Mouse (Mus musculus) neural tube, embryonic 14.5 days (tissue): Measurements from ENCODE around the gene Kif7. TPM values are rescaled to one million over a fixed set of nuclear protein-coding genes. Genes with fewer than 3 reads are reported as not detected.

Experiments
- ATAC-seq: fragments of 200-750 bp; cut with Nextera tagmentation; 2 replicates; pipeline ENCODE4 v1.8.0; 2017; ENCODE audit warnings: low read depth, mild to moderate bottlenecking, moderate TSS enrichment, moderate library complexity
- H3K27ac ChIP-seq: fragments of 300-500 bp; sonication (generic); 2 replicates; pipeline ENCODE4 v1.5.1; 2014; ENCODE audit warnings: low read depth, mild to moderate bottlenecking, control low read depth, low read length, moderate library complexity, mixed read lengths
- H3K27me3 ChIP-seq: fragments of 300-500 bp; sonication (generic); 2 replicates; pipeline ENCODE4 v1.6.1; 2014; ENCODE audit warnings: low read length; ENCODE audit not compliant: control insufficient read depth, insufficient read depth
- H3K36me3 ChIP-seq: fragments of 300-500 bp; sonication (generic); 2 replicates; pipeline ENCODE4 v1.6.1; 2014; ENCODE audit warnings: low read length, mixed read lengths; ENCODE audit not compliant: control insufficient read depth, insufficient read depth
- H3K4me1 ChIP-seq: fragments of 300-500 bp; sonication (generic); 2 replicates; pipeline ENCODE4 v1.6.1; 2014; ENCODE audit warnings: low read length; ENCODE audit not compliant: control insufficient read depth, insufficient read depth
- H3K4me2 ChIP-seq: fragments of 300-500 bp; sonication (generic); 2 replicates; pipeline ENCODE4 v1.6.1; 2014; ENCODE audit warnings: mild to moderate bottlenecking, low read depth, low read length, control low read depth
- H3K4me3 ChIP-seq: fragments of 300-500 bp; sonication (generic); 2 replicates; pipeline ENCODE4 v1.5.1; 2014; ENCODE audit warnings: low read depth, low read length, control low read depth, mixed read lengths
- H3K9ac ChIP-seq: fragments of 300-500 bp; sonication (generic); replicated peaks from 2 replicates; pipeline ENCODE4 v1.6.1; 2014; ENCODE audit warnings: low read depth, mild to moderate bottlenecking, control low read depth, low read length, mixed read lengths
- H3K9me3 ChIP-seq: fragments of 300-500 bp; sonication (generic); 2 replicates; pipeline ENCODE4 v1.6.1; 2016; ENCODE audit warnings: low read length; ENCODE audit not compliant: control insufficient read depth
- WGBS: fragments of 180-500 bp; shearing (Covaris S2); extraction: QIAGEN DNeasy Blood & Tissue Kit; methylation state at CpG from one replicate; pipeline ENCODE4 v1.1.7; 2014; 5-methylcytosine and 5-hydroxymethylcytosine counted together
- polyA plus RNA-seq: library from polyadenylated mRNA; unstranded; fragments of >200 nt; fragmentation: Nextera tagmentation; extraction: Ambion mirVana; gene quantifications from 2 replicates; pipeline ENCODE4 v1.2.1, GENCODE M21; 2014

The Kif7 gene
- polyA plus RNA-seq, 1 experiment from 2014 or later: 1.3 TPM

DNA sequence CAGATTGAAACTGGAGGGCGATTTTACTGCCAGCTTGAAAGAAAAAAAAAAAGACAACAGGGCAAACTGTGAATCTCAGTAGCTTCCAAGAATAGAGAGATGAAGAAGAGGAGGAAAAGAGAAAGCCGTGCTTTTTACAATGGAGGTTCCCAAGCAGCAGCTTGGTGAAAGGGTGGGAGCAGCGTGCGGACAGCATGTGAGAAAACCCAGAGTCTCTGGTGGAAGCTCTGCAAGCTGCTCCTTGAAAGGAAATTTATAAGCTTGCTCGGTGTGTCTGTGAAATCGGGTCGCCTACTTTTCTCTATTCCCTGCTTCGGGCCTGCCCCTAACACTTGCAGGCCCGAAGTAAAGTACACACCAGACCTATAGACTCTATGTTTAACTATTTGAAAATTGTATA, 28.5 kb upstream of the Kif7 start:
- Histone ChIP-seq H3K9ac (no peak overlapping the region), H3K4me2 (no peak overlapping the region), H3K4me1 (peaks cover 6% of the 10 kb centered on the region; the same call in 1 of the 2 replicates), H3K36me3 (no peaks in the 10 kb centered on the region), H3K27ac (no peak overlapping the region), H3K27me3 (no peaks in the 10 kb centered on the region), H3K9me3 (no peaks in the 10 kb centered on the region), H3K4me3 (no peak overlapping the region)
- ATAC-seq: no peak
- WGBS: 93% methylated on average over 9 of the region's 9 CpGs

DNA sequence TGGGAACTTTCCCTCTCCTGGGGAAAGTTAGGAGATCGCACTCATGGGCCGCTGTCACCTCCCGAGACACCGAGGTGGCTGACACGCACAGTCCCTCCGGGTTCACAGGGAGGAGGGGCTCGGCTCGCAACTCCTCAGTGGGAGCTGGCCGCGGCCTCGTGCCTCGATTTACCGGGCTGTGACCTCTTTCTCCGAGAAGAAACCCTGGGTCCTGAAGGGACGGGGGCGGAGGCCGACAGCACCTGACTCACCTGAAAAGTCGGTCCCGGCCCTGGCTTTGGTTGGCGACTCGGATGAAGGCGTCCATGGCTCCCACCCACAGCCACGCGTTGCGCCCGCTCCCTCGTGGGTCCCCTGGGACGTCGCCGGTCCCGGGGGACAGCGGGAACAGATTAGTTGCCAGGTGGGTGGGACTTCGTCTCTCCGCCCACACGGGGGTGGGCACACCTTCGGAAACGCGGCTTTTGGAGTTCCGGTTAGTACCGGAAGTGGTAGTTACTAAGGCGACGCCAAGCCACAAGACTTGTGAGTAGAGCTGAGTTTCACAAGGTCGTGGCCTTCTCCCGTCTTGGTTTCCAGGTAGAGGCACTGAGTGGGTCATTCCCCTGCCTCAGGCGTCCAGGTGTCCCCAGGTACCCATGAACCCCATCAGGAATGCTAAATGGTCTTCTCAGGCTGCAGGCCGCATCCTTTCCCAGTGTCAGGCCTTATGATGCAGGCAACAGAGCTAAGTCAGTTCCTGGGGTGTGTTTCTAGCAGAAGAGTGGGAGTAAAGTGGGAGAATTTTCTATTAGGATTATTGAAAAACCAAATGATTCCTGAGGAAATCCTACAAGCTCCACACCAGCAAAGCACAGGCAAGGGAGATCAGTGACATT, 27.4 kb upstream of the Kif7 start, which contains the start of the genes Pex11a and Wdr93:
Gene Pex11a, minus strand, starts transcription at position 473 of the 878 bp plus-strand sequence.
Gene Wdr93, plus strand, starts transcription at position 505 of the 878 bp plus-strand sequence.
- Histone ChIP-seq H3K9ac (peak within 1 kb of the TSS; percentile 53), H3K27me3 (no peaks in the 10 kb centered on the region), H3K4me3 (peak within 1 kb of the TSS; percentile 51), H3K27ac (no peak within 1 kb of the TSS), H3K9me3 (no peaks in the 10 kb centered on the region), H3K4me1 (peaks cover 6% of the 10 kb centered on the region; the same call in 1 of the 2 replicates), H3K36me3 (no peaks in the 10 kb centered on the region), H3K4me2 (peak within 1 kb of the TSS; percentile 93)
- peak; percentile 90 for ATAC-seq
- WGBS: 3% methylated on average over 46 of the region's 46 CpGs

DNA sequence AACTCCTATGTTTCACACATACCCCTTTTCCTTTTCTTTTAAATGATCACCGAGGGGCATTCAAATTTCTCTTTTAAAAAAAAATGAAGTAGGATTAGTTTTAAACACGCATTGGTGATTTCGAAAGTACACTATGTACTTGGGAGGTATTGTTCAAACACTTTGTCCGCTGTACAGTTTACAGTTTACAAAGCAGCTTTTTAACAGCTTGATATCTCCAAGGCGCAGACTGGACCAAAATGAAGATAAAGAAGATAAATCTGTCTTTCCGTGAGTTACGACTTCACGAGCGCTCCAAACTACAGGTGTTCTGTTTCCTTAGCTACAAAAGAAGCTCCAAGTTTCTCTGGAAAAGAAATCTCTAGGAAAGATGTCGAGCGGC, 26.7 kb upstream of the Kif7 start:
- Histone ChIP-seq H3K4me1 (peaks cover 6% of the 10 kb centered on the region; the same call in 1 of the 2 replicates), H3K9me3 (no peaks in the 10 kb centered on the region), H3K9ac (peak overlapping the region; percentile 53), H3K4me3 (peak overlapping the region; percentile 51), H3K36me3 (no peaks in the 10 kb centered on the region), H3K27me3 (no peaks in the 10 kb centered on the region), H3K27ac (no peak overlapping the region), H3K4me2 (peak overlapping the region; percentile 93)
- no peak for ATAC-seq
- 22% methylated on average over 11 of the region's 11 CpGs for WGBS

DNA sequence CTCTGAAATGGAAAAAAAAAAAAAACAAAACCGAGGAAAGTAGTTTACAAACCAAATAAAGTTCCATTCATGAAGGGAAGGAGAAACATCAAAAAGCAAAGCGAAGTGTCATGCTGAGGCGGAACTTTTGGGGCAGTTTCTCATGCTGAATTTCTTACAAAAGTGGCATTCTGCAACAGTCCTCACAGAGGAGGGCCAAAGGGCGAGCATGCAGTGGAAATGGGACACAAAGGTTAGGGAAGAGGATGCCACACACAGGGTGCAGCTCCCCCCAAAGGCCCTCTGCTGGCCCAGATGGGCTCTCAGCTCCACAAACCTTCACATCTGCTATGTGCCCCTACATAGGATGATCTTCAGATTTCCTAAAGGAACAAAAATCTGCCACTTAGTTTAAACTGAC, 24.8 kb upstream of the Kif7 start:
- H3K4me2 ChIP-seq: no peak overlapping the region
- H3K27ac ChIP-seq: no peak overlapping the region
- H3K9ac ChIP-seq: no peak overlapping the region
- no peaks in the 10 kb centered on the region for H3K36me3 ChIP-seq
- H3K4me3 ChIP-seq: no peak overlapping the region
- H3K4me1 ChIP-seq: peaks cover 6% of the 10 kb centered on the region; the same call in 1 of the 2 replicates
- WGBS: 72% methylated on average over 4 of the region's 4 CpGs
- ATAC-seq: no peak
- H3K27me3 ChIP-seq: no peaks in the 10 kb centered on the region
- no peaks in the 10 kb centered on the region for H3K9me3 ChIP-seq

DNA sequence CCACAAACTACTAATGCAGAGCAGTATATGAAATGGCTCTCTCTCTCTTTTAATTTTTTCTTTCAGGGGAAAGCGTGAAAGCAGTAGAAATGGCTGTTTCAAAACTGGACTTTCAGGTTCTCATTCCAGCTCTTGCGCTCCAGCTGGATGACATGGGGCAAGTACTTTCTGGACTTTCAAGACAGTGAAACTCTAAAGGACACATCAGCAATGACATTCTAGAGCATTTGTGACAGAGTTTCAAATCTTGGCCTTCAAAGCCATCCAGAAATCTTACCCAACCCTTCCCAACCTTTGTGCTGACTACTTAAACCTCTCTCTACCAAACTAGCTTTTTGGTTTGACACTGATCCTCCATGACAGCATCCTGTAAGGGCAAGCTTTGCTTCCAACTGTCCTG, 23.4 kb upstream of the Kif7 start:
- no peak overlapping the region for H3K4me3 ChIP-seq
- H3K36me3 ChIP-seq: no peaks in the 10 kb centered on the region
- H3K4me1 ChIP-seq: peaks cover 6% of the 10 kb centered on the region; the same call in 1 of the 2 replicates
- H3K27me3 ChIP-seq: no peaks in the 10 kb centered on the region
- H3K9ac ChIP-seq: no peak overlapping the region
- 97% methylated on average over 2 of the region's 2 CpGs for WGBS
- no peaks in the 10 kb centered on the region for H3K9me3 ChIP-seq
- no peak overlapping the region for H3K27ac ChIP-seq
- no peak for ATAC-seq
- no peak overlapping the region for H3K4me2 ChIP-seq

DNA sequence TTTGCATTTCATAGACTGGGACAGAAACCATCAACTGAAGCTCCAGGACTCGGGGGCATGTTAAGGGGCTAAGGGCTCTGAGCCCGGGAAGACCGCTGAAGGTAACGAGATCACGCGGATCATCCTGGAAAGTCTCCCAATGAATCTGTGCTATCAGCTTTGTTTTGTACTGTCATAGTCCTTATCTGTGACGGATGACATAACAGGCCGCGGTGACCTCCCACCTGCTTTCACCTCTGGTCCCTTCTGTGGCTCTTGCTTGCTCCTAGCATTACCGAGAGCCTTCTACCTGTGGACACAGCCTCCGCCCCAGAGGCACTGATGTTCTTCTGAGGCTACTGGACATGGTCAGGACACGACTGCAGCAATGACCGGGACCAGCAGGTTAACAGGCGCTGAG, 21.0 kb upstream of the Kif7 start:
- no peaks in the 10 kb centered on the region for H3K36me3 ChIP-seq
- H3K27ac ChIP-seq: no peak overlapping the region
- no peaks in the 10 kb centered on the region for H3K27me3 ChIP-seq
- no peak for ATAC-seq
- H3K9ac ChIP-seq: no peak overlapping the region
- WGBS: 94% methylated on average over 14 of the region's 14 CpGs
- no peak overlapping the region for H3K4me3 ChIP-seq
- no peak overlapping the region for H3K4me2 ChIP-seq
- no peaks in the 10 kb centered on the region for H3K9me3 ChIP-seq
- H3K4me1 ChIP-seq: no peaks in the 10 kb centered on the region

DNA sequence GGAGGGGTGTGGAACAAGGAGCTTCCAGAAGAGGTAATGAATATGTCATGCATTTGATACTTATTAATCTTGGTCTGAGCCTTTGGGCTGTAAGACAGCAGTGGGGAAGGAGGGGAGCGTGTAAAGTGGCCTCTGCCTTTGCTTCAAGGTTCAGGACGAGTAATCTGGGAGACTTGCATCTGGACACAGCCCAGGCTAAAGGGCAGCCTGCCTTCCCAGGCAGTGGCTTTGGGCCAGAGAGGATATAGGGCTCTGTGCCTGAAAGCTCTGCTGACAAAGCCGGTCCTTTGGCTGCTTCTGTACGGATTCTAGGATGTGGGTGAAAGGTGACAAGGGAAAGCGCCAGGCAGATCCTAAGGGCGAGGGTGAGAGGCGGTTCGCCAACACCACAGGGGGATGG, 19.0 kb upstream of the Kif7 start:
- H3K9me3 ChIP-seq: no peaks in the 10 kb centered on the region
- no peak overlapping the region for H3K4me3 ChIP-seq
- no peaks in the 10 kb centered on the region for H3K4me1 ChIP-seq
- no peak overlapping the region for H3K27ac ChIP-seq
- WGBS: 84% methylated on average over 8 of the region's 8 CpGs
- no peak overlapping the region for H3K4me2 ChIP-seq
- no peaks in the 10 kb centered on the region for H3K27me3 ChIP-seq
- no peaks in the 10 kb centered on the region for H3K36me3 ChIP-seq
- ATAC-seq: no peak
- no peak overlapping the region for H3K9ac ChIP-seq

DNA sequence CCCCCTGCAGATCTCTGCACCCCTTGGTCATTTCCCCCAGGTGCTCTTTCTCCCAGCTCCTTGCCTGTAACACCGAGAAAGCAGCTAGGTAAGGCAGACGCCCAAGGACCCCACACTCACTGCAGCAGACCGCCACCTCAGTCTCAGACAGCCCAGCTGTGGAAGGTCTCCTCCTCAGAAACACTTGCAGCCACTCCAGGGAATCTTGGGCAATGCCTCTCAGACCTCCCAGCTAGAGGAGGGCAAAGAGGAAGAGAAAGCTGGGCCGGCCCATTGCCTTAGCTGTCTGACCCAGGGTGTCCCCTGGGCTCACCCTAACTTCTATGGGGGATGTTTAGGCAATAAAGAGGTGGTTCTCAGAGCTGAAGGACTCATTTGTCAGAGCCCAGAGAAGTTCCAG, 17.1 kb upstream of the Kif7 start, which contains the start of gene Plin1:
Gene Plin1, minus strand, starts transcription at position 282 of the 400 bp plus-strand sequence.
- H3K9me3 ChIP-seq: no peaks in the 10 kb centered on the region
- no peaks in the 10 kb centered on the region for H3K27me3 ChIP-seq
- H3K27ac ChIP-seq: no peak within 1 kb of the TSS
- no peaks in the 10 kb centered on the region for H3K36me3 ChIP-seq
- H3K4me2 ChIP-seq: no peak within 1 kb of the TSS
- H3K4me1 ChIP-seq: no peaks in the 10 kb centered on the region
- no peak within 1 kb of the TSS for H3K9ac ChIP-seq
- 59% methylated on average over 4 of the region's 4 CpGs for WGBS
- no peak for ATAC-seq
- H3K4me3 ChIP-seq: no peak within 1 kb of the TSS

DNA sequence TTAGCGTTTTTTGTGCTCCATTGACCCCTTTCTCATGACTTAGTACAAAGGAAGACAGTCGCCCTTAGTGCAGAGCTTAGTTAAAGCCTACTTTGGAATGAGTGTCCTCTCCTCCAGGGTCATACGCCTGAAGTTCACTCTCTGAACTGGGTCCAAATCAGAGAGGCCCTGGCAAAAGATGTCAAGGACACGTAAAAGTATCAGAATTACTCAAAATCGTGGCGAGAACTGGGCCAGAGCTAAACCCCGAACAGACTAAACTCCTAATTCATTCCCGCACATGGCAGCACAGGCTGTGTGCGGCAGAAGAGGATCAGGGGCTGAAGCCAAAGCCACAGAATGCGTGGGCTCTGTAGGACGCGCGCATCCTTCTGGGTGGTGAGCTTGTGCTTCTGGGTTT, 15.9 kb upstream of the Kif7 start:
- no peak overlapping the region for H3K9ac ChIP-seq
- no peak overlapping the region for H3K4me3 ChIP-seq
- H3K4me1 ChIP-seq: no peaks in the 10 kb centered on the region
- H3K36me3 ChIP-seq: no peaks in the 10 kb centered on the region
- H3K27me3 ChIP-seq: no peaks in the 10 kb centered on the region
- 81% methylated on average over 13 of the region's 13 CpGs for WGBS
- no peak overlapping the region for H3K27ac ChIP-seq
- ATAC-seq: no peak
- H3K4me2 ChIP-seq: no peak overlapping the region
- no peaks in the 10 kb centered on the region for H3K9me3 ChIP-seq
